Mouse (Mus musculus): ENCODE measurements around the gene Armh4. TPM values are rescaled to one million over a fixed set of nuclear protein-coding genes. Genes with fewer than 3 reads are reported as not detected.

The Armh4 gene
- polyA plus RNA-seq, 1 experiment = 6.4 TPM

- 81% methylated on average over 1 of the region's 1 CpGs for WGBS
- Histone ChIP-seq H3K4me3 (ENCODE audit: insufficient read depth, low read depth, low read length) (no peak overlapping the region), H3K27me3 (replicated peaks; ENCODE audit: control insufficient read depth, insufficient read depth, low read length) (no peaks in the 10 kb centered on the region), H3K27ac (ENCODE audit: insufficient read depth, low read depth, low read length) (no peak overlapping the region), H3K4me1 (ENCODE audit: control insufficient read depth, insufficient read depth, low read length) (no peaks in the 10 kb centered on the region), H3K36me3 (ENCODE audit: control insufficient read depth, insufficient read depth, low read length) (no peaks in the 10 kb centered on the region)
- no peak for TF ChIP-seq POLR2A (IDR thresholded peaks at IDR 0.05; ENCODE audit: low read depth, low read length)
- no peak for TF ChIP-seq CTCF (conservative IDR thresholded peaks at IDR 0.05; ENCODE audit: insufficient read depth, insufficient read length, low read depth, low read length)
- DNase-seq = no peak
Measured at GRCm38 (mm10) chr14:49755845-49756244, 27.3 kb downstream of the Armh4 start.

- no peak overlapping the region for H3K4me3 ChIP-seq (ENCODE audit: insufficient read depth, low read depth, low read length)
- TF ChIP-seq CTCF (conservative IDR thresholded peaks at IDR 0.05; ENCODE audit: insufficient read depth, insufficient read length, low read depth, low read length) (no peak), POLR2A (IDR thresholded peaks at IDR 0.05; ENCODE audit: low read depth, low read length) (no peak)
- no peak for DNase-seq
- H3K27ac ChIP-seq (ENCODE audit: insufficient read depth, low read depth, low read length) = no peak overlapping the region
- no peaks in the 10 kb centered on the region for H3K36me3 ChIP-seq (ENCODE audit: control insufficient read depth, insufficient read depth, low read length)
- H3K27me3 ChIP-seq (replicated peaks; ENCODE audit: control insufficient read depth, insufficient read depth, low read length) = no peaks in the 10 kb centered on the region
- no peaks in the 10 kb centered on the region for H3K4me1 ChIP-seq (ENCODE audit: control insufficient read depth, insufficient read depth, low read length)
Measured at GRCm38 (mm10) chr14:49752614-49753013, 30.6 kb downstream of the Armh4 start.

GRCm38 (mm10) chr14:49745874-49746273 is 37.3 kb downstream of the Armh4 start:
- TF ChIP-seq POLR2A (IDR thresholded peaks at IDR 0.05; ENCODE audit: low read depth, low read length) (no peak), CTCF (conservative IDR thresholded peaks at IDR 0.05; ENCODE audit: insufficient read depth, insufficient read length, low read depth, low read length) (no peak)
- no peak overlapping the region for H3K27ac ChIP-seq (ENCODE audit: insufficient read depth, low read depth, low read length)
- H3K4me1 ChIP-seq (ENCODE audit: control insufficient read depth, insufficient read depth, low read length) = no peaks in the 10 kb centered on the region
- DNase-seq = no peak
- 95% methylated on average over 1 of the region's 1 CpGs for WGBS
- no peaks in the 10 kb centered on the region for H3K27me3 ChIP-seq (replicated peaks; ENCODE audit: control insufficient read depth, insufficient read depth, low read length)
- no peaks in the 10 kb centered on the region for H3K36me3 ChIP-seq (ENCODE audit: control insufficient read depth, insufficient read depth, low read length)
- no peak overlapping the region for H3K4me3 ChIP-seq (ENCODE audit: insufficient read depth, low read depth, low read length)

GRCm38 (mm10) chr14:49743946-49744526 is 39.1 kb downstream of the Armh4 start:
- no peaks in the 10 kb centered on the region for H3K4me1 ChIP-seq (ENCODE audit: control insufficient read depth, insufficient read depth, low read length)
- no peak for TF ChIP-seq CTCF (conservative IDR thresholded peaks at IDR 0.05; ENCODE audit: insufficient read depth, insufficient read length, low read depth, low read length)
- no peak for TF ChIP-seq POLR2A (IDR thresholded peaks at IDR 0.05; ENCODE audit: low read depth, low read length)
- no peaks in the 10 kb centered on the region for H3K27me3 ChIP-seq (replicated peaks; ENCODE audit: control insufficient read depth, insufficient read depth, low read length)
- H3K27ac ChIP-seq (ENCODE audit: insufficient read depth, low read depth, low read length) = no peak overlapping the region
- no peaks in the 10 kb centered on the region for H3K36me3 ChIP-seq (ENCODE audit: control insufficient read depth, insufficient read depth, low read length)
- H3K4me3 ChIP-seq (ENCODE audit: insufficient read depth, low read depth, low read length) = no peak overlapping the region
- DNase-seq = no peak
- 81% methylated on average over 6 of the region's 6 CpGs for WGBS

- Histone ChIP-seq H3K27ac (ENCODE audit: insufficient read depth, low read depth, low read length) (no peak overlapping the region), H3K36me3 (ENCODE audit: control insufficient read depth, insufficient read depth, low read length) (no peaks in the 10 kb centered on the region), H3K27me3 (replicated peaks; ENCODE audit: control insufficient read depth, insufficient read depth, low read length) (no peaks in the 10 kb centered on the region), H3K4me1 (ENCODE audit: control insufficient read depth, insufficient read depth, low read length) (no peaks in the 10 kb centered on the region), H3K4me3 (ENCODE audit: insufficient read depth, low read depth, low read length) (no peak overlapping the region)
- TF ChIP-seq POLR2A (IDR thresholded peaks at IDR 0.05; ENCODE audit: low read depth, low read length) = no peak
- no peak for TF ChIP-seq CTCF (conservative IDR thresholded peaks at IDR 0.05; ENCODE audit: insufficient read depth, insufficient read length, low read depth, low read length)
- no peak for DNase-seq
- WGBS = 58% methylated on average over 7 of the region's 7 CpGs
Measured at GRCm38 (mm10) chr14:49739328-49739727, 43.9 kb downstream of the Armh4 start.

GRCm38 (mm10) chr14:49738441-49739088 is 44.6 kb downstream of the Armh4 start:
- Histone ChIP-seq H3K4me3 (ENCODE audit: insufficient read depth, low read depth, low read length) (no peak overlapping the region), H3K36me3 (ENCODE audit: control insufficient read depth, insufficient read depth, low read length) (no peaks in the 10 kb centered on the region), H3K4me1 (ENCODE audit: control insufficient read depth, insufficient read depth, low read length) (no peaks in the 10 kb centered on the region), H3K27ac (ENCODE audit: insufficient read depth, low read depth, low read length) (no peak overlapping the region), H3K27me3 (replicated peaks; ENCODE audit: control insufficient read depth, insufficient read depth, low read length) (no peaks in the 10 kb centered on the region)
- no peak for DNase-seq
- TF ChIP-seq POLR2A (IDR thresholded peaks at IDR 0.05; ENCODE audit: low read depth, low read length) (no peak), CTCF (conservative IDR thresholded peaks at IDR 0.05; ENCODE audit: insufficient read depth, insufficient read length, low read depth, low read length) (no peak)
- WGBS = 53% methylated on average over 2 of the region's 2 CpGs

- Histone ChIP-seq H3K4me1 (ENCODE audit: control insufficient read depth, insufficient read depth, low read length) (peaks cover 2% of the 10 kb centered on the region; the same call in 1 of the 2 replicates), H3K36me3 (ENCODE audit: control insufficient read depth, insufficient read depth, low read length) (no peaks in the 10 kb centered on the region), H3K4me3 (ENCODE audit: insufficient read depth, low read depth, low read length) (no peak overlapping the region), H3K27ac (ENCODE audit: insufficient read depth, low read depth, low read length) (no peak overlapping the region), H3K27me3 (replicated peaks; ENCODE audit: control insufficient read depth, insufficient read depth, low read length) (no peaks in the 10 kb centered on the region)
- peak; percentile 17 for DNase-seq
- TF ChIP-seq CTCF (conservative IDR thresholded peaks at IDR 0.05; ENCODE audit: insufficient read depth, insufficient read length, low read depth, low read length) = 0 out of 2 replicates have a peak, but pooled peaks have one; percentile 7
- no peak for TF ChIP-seq POLR2A (IDR thresholded peaks at IDR 0.05; ENCODE audit: low read depth, low read length)
Measured at GRCm38 (mm10) chr14:49733950-49734349, 49.2 kb downstream of the Armh4 start.

Data from kidney, adult 2 months (tissue).